7 mouse cellular contexts compared by ENCODE assay signal in genomic region chr2:118896914-118897291, GRCm38 (mm10). TPM values are rescaled to one million over a fixed set of nuclear protein-coding genes. Genes with fewer than 3 reads are reported as not detected.
DNase-seq lines count a peak whose midpoint lies in the region; ATAC-seq and TF ChIP-seq lines count a peak whose summit lies in the region.

No protein-coding gene starts in this region.

- no peak for DNase-seq in lung, postnatal 36 days
- DNase-seq in layer of hippocampus, adult 9-11 months, result no peak
- DNase-seq in urinary bladder, postnatal 25 days (ENCODE audit: low spot score), result no peak

- H3K27me3 ChIP-seq in lung, embryonic 15.5 days, result peaks cover 89% of the 10 kb centered on the region
- peaks cover 82% of the 10 kb centered on the region for H3K27me3 ChIP-seq in embryonic facial prominence, embryonic 12.5 days
- peaks cover 49% of the 10 kb centered on the region for H3K27me3 ChIP-seq in myocyte (ENCODE audit: control insufficient read depth, insufficient read depth, insufficient read length)

- no peak overlapping the region for H3ac ChIP-seq in myocyte (ENCODE audit: control insufficient read depth, insufficient read length)

- 0 out of 2 replicates have a peak overlapping the region, but pooled peaks have one; percentile 44 for H3K9ac ChIP-seq in lung, embryonic 15.5 days
- peak overlapping the region; percentile 36 for H3K9ac ChIP-seq in embryonic facial prominence, embryonic 12.5 days

- H3K4me2 ChIP-seq in lung, embryonic 15.5 days, result peak overlapping the region; percentile 95
- H3K4me2 ChIP-seq in embryonic facial prominence, embryonic 12.5 days (replicated peaks), result peak overlapping the region; percentile 87
- peak overlapping the region; percentile 60 for H3K4me2 ChIP-seq in myocyte (ENCODE audit: low read depth)

- peak overlapping the region; percentile 46 for H3K4me3 ChIP-seq in lung, embryonic 15.5 days
- H3K4me3 ChIP-seq in embryonic facial prominence, embryonic 12.5 days, result peak overlapping the region; percentile 47
- peak overlapping the region; percentile 7 for H3K4me3 ChIP-seq in myocyte

- no peak overlapping the region for H3K27ac ChIP-seq in lung, embryonic 15.5 days
- no peak overlapping the region for H3K27ac ChIP-seq in embryonic facial prominence, embryonic 12.5 days

- H3K9me3 ChIP-seq in lung, embryonic 15.5 days, result no peaks in the 10 kb centered on the region
- H3K9me3 ChIP-seq in embryonic facial prominence, embryonic 12.5 days, result no peaks in the 10 kb centered on the region

- no peaks in the 10 kb centered on the region for H3K79me2 ChIP-seq in myocyte (ENCODE audit: control insufficient read depth, insufficient read depth)

- no peak for TF ChIP-seq POLR2A in myocyte (IDR thresholded peaks at IDR 0.05; ENCODE audit: insufficient read length, low read depth)

- 1% methylated on average over 13 of the region's 13 CpGs for WGBS in lung, embryonic 15.5 days
- 1% methylated on average over 13 of the region's 13 CpGs for WGBS in embryonic facial prominence, embryonic 12.5 days

- no peaks in the 10 kb centered on the region for H3K36me3 ChIP-seq in lung, embryonic 15.5 days
- no peaks in the 10 kb centered on the region for H3K36me3 ChIP-seq in embryonic facial prominence, embryonic 12.5 days
- no peaks in the 10 kb centered on the region for H3K36me3 ChIP-seq in myocyte (ENCODE audit: control insufficient read depth, insufficient read depth)

- peaks cover 30% of the 10 kb centered on the region for H3K4me1 ChIP-seq in lung, embryonic 15.5 days
- peaks cover 35% of the 10 kb centered on the region for H3K4me1 ChIP-seq in embryonic facial prominence, embryonic 12.5 days

- ATAC-seq in lung, embryonic 15.5 days (ENCODE audit: borderline replicate concordance, extremely low read depth, low FRiP score, low TSS enrichment), result no peak
- ATAC-seq in embryonic facial prominence, embryonic 12.5 days (ENCODE audit: insufficient number of reproducible peaks, insufficient read depth, low FRiP score, low TSS enrichment), result no peak
- ATAC-seq in inflammation-experienced regulatory T-cells, adult 6 months, result peak; percentile 4

TF ChIP-seq in myocyte, 11 proteins besides CTCF, POLR2A, EP300 and RAD21:
- TF ChIP-seq SRF (IDR thresholded peaks at IDR 0.05; ENCODE audit: control insufficient read depth, insufficient read length, low read depth) (no peak), REST (IDR thresholded peaks at IDR 0.05; ENCODE audit: insufficient read depth, insufficient read length) (no peak), TCF12 (IDR thresholded peaks at IDR 0.05; ENCODE audit: insufficient read depth, poor library complexity, severe bottlenecking) (no peak), E2F4 (IDR thresholded peaks at IDR 0.05; ENCODE audit: insufficient read depth) (no peak), POLR2AphosphoS2 (IDR thresholded peaks at IDR 0.05; ENCODE audit: insufficient read length, low read depth) (no peak), MAX (IDR thresholded peaks at IDR 0.05; ENCODE audit: low read depth) (no peak), USF1 (IDR thresholded peaks at IDR 0.05; ENCODE audit: low read depth) (no peak), MYOD1 (IDR thresholded peaks at IDR 0.05; ENCODE audit: control insufficient read depth in 1 of 3, insufficient read length in 2 of 3, low read depth in 2 of 3) (no peak), MYOG (IDR thresholded peaks at IDR 0.05; ENCODE audit: control insufficient read depth in 1 of 3, insufficient read depth in 1 of 3, insufficient read length in 2 of 3, low read depth in 2 of 3) (no peak), CEBPB (IDR thresholded peaks at IDR 0.05; ENCODE audit: insufficient read depth, poor library complexity, severe bottlenecking) (no peak), TCF3 (IDR thresholded peaks at IDR 0.05; ENCODE audit: insufficient read length, low read depth) (no peak)

RNA-seq across cellular contexts. Expression of gene Bahd1, which starts 3.3 kb away (rescaled TPM):
- polyA plus RNA-seq in lung, embryonic 15.5 days (2015; fragmentation: Nextera tagmentation; extraction: Ambion mirVana), result 3.6 and 4.3 TPM in 2 replicates
- 4.1 and 4.9 TPM in 2 replicates for polyA plus RNA-seq in embryonic facial prominence, embryonic 12.5 days (2016; fragmentation: Nextera tagmentation; extraction: Ambion mirVana)
- 1 to 10 TPM; 2.2 to 4.6 (median 4.6) TPM for polyA plus RNA-seq in inflammation-experienced regulatory T-cells, adult 6 months (2017; shearing (Covaris generic))
- polyA plus RNA-seq in myocyte (2012; fragmentation: generic; extraction: Trizol), result 12.0 TPM

RNA-seq across cellular contexts. Expression of gene Chst14, which starts 29.4 kb away (rescaled TPM):
- polyA plus RNA-seq in lung, embryonic 15.5 days (2015; fragmentation: Nextera tagmentation; extraction: Ambion mirVana), result 31.7 and 35.2 TPM in 2 replicates
- polyA plus RNA-seq in embryonic facial prominence, embryonic 12.5 days (2016; fragmentation: Nextera tagmentation; extraction: Ambion mirVana), result 48.1 and 51.0 TPM in 2 replicates
- 1 to 10 TPM; 1.1 to 1.6 (median 1.5) TPM for polyA plus RNA-seq in inflammation-experienced regulatory T-cells, adult 6 months (2017; shearing (Covaris generic))
- 25.4 TPM for polyA plus RNA-seq in myocyte (2012; fragmentation: generic; extraction: Trizol)

RNA-seq across cellular contexts. Expression of gene Ivd, which starts 35.1 kb away (rescaled TPM):
- 76.1 and 86.2 TPM in 2 replicates for polyA plus RNA-seq in lung, embryonic 15.5 days (2015; fragmentation: Nextera tagmentation; extraction: Ambion mirVana)
- polyA plus RNA-seq in embryonic facial prominence, embryonic 12.5 days (2016; fragmentation: Nextera tagmentation; extraction: Ambion mirVana), result 81.4 and 87.0 TPM in 2 replicates
- 10 to 100 TPM; 33.1 to 71.6 (median 60.8) TPM for polyA plus RNA-seq in inflammation-experienced regulatory T-cells, adult 6 months (2017; shearing (Covaris generic))
- polyA plus RNA-seq in myocyte (2012; fragmentation: generic; extraction: Trizol), result 35.3 TPM

Comparison
In these comparisons a context has a peak if more than half of its experiments do, and no peak if none do; other contexts are left out.
1. RNA of gene Chst14, which starts 29.4 kb away (polyA plus RNA-seq): 48.1 to 51.0 TPM in embryonic facial prominence, embryonic 12.5 days, 31.7 to 35.2 TPM in lung, embryonic 15.5 days and 25.4 TPM in myocyte (single experiment); 1.1 to 1.6 TPM in inflammation-experienced regulatory T-cells, adult 6 months; every median in the first group is over 10 times any median in the second.
2. Peak in every context shown above with its lines, with median percentiles within 50 percentile points of each other: H3K4me2 ChIP-seq and H3K4me3 ChIP-seq.